Mouse (Mus musculus) gastrocnemius, adult 18-20 months (tissue): Measurements from ENCODE around the gene Slc7a5. TPM values are rescaled to one million over a fixed set of nuclear protein-coding genes. Genes with fewer than 3 reads are reported as not detected.

Experiments
- DNase-seq: peaks from one replicate; pipeline ENCODE4 v3.0.0; 2021; ENCODE audit warnings: low spot score
- total RNA-seq, 2 experiments: library from RNA; stranded (reverse); gene quantifications; 2 replicates each; pipeline ENCODE4 v1.2.3; 2021

Gene Slc7a5
- total RNA-seq, 2 experiments from 2014 or later: 1.0 to 1.4 TPM

GRCm38 (mm10) chr8:121884181-121884580 is 23.3 kb downstream of the Slc7a5 start:
- DNase-seq: no peak

GRCm38 (mm10) chr8:121881921-121882320 is 25.6 kb downstream of the Slc7a5 start:
- no peak for DNase-seq

- DNase-seq: no peak
Observed at GRCm38 (mm10) chr8:121880818-121881217, 26.7 kb downstream of the Slc7a5 start.

GRCm38 (mm10) chr8:121879712-121880111 is 27.8 kb downstream of the Slc7a5 start:
- no peak for DNase-seq

GRCm38 (mm10) chr8:121877828-121878480 is 29.5 kb downstream of the Slc7a5 start:
- no peak for DNase-seq

GRCm38 (mm10) chr8:121877212-121877611 is 30.3 kb downstream of the Slc7a5 start:
- DNase-seq: no peak

- DNase-seq: no peak
Observed at GRCm38 (mm10) chr8:121875517-121875916, 32.0 kb downstream of the Slc7a5 start.

GRCm38 (mm10) chr8:121875045-121875444 is 32.4 kb downstream of the Slc7a5 start:
- no peak for DNase-seq

- peak; percentile 60 for DNase-seq
Observed at GRCm38 (mm10) chr8:121874031-121874430, 33.5 kb downstream of the Slc7a5 start.

GRCm38 (mm10) chr8:121871833-121872440 is 35.6 kb downstream of the Slc7a5 start:
- no peak for DNase-seq

- no peak for DNase-seq
Observed at GRCm38 (mm10) chr8:121870190-121870589, 37.3 kb downstream of the Slc7a5 start.

GRCm38 (mm10) chr8:121868896-121869295 is 38.6 kb downstream of the Slc7a5 start:
- no peak for DNase-seq

GRCm38 (mm10) chr8:121868196-121868595 is 39.3 kb downstream of the Slc7a5 start:
- no peak for DNase-seq

GRCm38 (mm10) chr8:121865356-121865755 is 42.1 kb downstream of the Slc7a5 start:
- no peak for DNase-seq

GRCm38 (mm10) chr8:121861806-121862548 is 45.5 kb downstream of the Slc7a5 start:
- no peak for DNase-seq

GRCm38 (mm10) chr8:121861276-121861675 is 46.2 kb downstream of the Slc7a5 start:
- DNase-seq: no peak

GRCm38 (mm10) chr8:121857747-121858146 is 49.7 kb downstream of the Slc7a5 start:
- no peak for DNase-seq

GRCm38 (mm10) chr8:121857331-121857730 is 50.2 kb downstream of the Slc7a5 start:
- DNase-seq: peak; percentile 88

- no peak for DNase-seq
Observed at GRCm38 (mm10) chr8:121856071-121856746, 51.3 kb downstream of the Slc7a5 start.

- DNase-seq: no peak
Observed at GRCm38 (mm10) chr8:121853586-121853985, 53.9 kb downstream of the Slc7a5 start.

GRCm38 (mm10) chr8:121852464-121852863 is 55.0 kb downstream of the Slc7a5 start:
- no peak for DNase-seq

GRCm38 (mm10) chr8:121851716-121852115 is 55.8 kb downstream of the Slc7a5 start:
- DNase-seq: no peak
